Mouse (Mus musculus) limb, embryonic 14.5 days (tissue): ENCODE results near the gene Ccdc155. TPM values are rescaled to one million over a fixed set of nuclear protein-coding genes. Genes with fewer than 3 reads are reported as not detected.

Experiments used
- ATAC-seq: fragments of 200-750 bp; cut with Nextera tagmentation; 2 replicates; pipeline ENCODE4 v1.8.0; 2017; ENCODE audit warnings: low read depth, moderate number of reproducible peaks, moderate TSS enrichment; ENCODE audit not compliant: low FRiP score
- DNase-seq: peaks from one replicate; pipeline ENCODE4 v3.0.0-alpha.2; 2015; ENCODE audit warnings: low spot score
- H3K27ac ChIP-seq: fragments of 300-500 bp; sonication (generic); replicated peaks from 2 replicates; pipeline ENCODE4 v1.5.1; 2014; ENCODE audit warnings: low read depth, mild to moderate bottlenecking, low read length, moderate library complexity, mixed read lengths
- H3K27me3 ChIP-seq: fragments of 300-500 bp; sonication (generic); 2 replicates; pipeline ENCODE4 v1.6.1; 2014; ENCODE audit warnings: low read length, mixed read lengths; ENCODE audit not compliant: control insufficient read depth, insufficient read depth
- H3K36me3 ChIP-seq: fragments of 300-500 bp; sonication (generic); 2 replicates; pipeline ENCODE4 v1.6.1; 2014; ENCODE audit warnings: mild to moderate bottlenecking, low read length, moderate library complexity, mixed read lengths; ENCODE audit not compliant: control insufficient read depth, insufficient read depth
- H3K4me1 ChIP-seq: fragments of 300-500 bp; sonication (generic); 2 replicates; pipeline ENCODE4 v1.6.1; 2014; ENCODE audit warnings: antibody characterized with exemption, low read length, mixed read lengths; ENCODE audit not compliant: control insufficient read depth, insufficient read depth
- H3K4me2 ChIP-seq: fragments of 300-500 bp; sonication (generic); replicated peaks from 2 replicates; pipeline ENCODE4 v1.6.1; 2014; ENCODE audit warnings: low read depth, mild to moderate bottlenecking, low read length, moderate library complexity; ENCODE audit not compliant: severe bottlenecking
- H3K4me3 ChIP-seq: fragments of 300-500 bp; sonication (generic); replicated peaks from 2 replicates; pipeline ENCODE4 v1.5.1; 2014; ENCODE audit warnings: low read length
- H3K9ac ChIP-seq: fragments of 300-500 bp; sonication (generic); 2 replicates; pipeline ENCODE4 v1.6.1; 2014; ENCODE audit warnings: mild to moderate bottlenecking, low read depth, low read length, moderate library complexity; ENCODE audit not compliant: severe bottlenecking
- H3K9me3 ChIP-seq: fragments of 300-500 bp; sonication (generic); 2 replicates; pipeline ENCODE4 v1.6.1; 2016; ENCODE audit warnings: low read length; ENCODE audit not compliant: control insufficient read depth
- POLR2A ChIP-seq: fragments of 200-500 bp; IDR thresholded peaks from 2 replicates; pipeline ENCODE4 v1.8.0; 2012; ENCODE audit warnings: inconsistent platforms, mild to moderate bottlenecking, moderate library complexity, borderline replicate concordance; ENCODE audit not compliant: insufficient read depth, insufficient read length; ENCODE audit errors: extremely low read depth
- WGBS: fragments of 180-500 bp; shearing (Covaris S2); extraction: QIAGEN DNeasy Blood & Tissue Kit; methylation state at CpG from one replicate; pipeline ENCODE4 v1.1.7; 2014; 5-methylcytosine and 5-hydroxymethylcytosine counted together
- polyA plus RNA-seq, 2 experiments: library from polyadenylated mRNA; depleted of rRNA in 1 of 2; stranded (reverse) in 1 of 2; unstranded in 1 of 2; fragments of >200 nt; fragmentation: Nextera tagmentation in 1 of 2; extraction: Ambion mirVana in 1 of 2; gene quantifications; 2 replicates each; pipeline versions ENCODE4 v1.2.1 to v1.2.3; 2012 to 2014

The Ccdc155 gene
- polyA plus RNA-seq, 2 experiments = 1.2 to 1.4 TPM

- no peaks in the 10 kb centered on the region for H3K9me3 ChIP-seq
- H3K27me3 ChIP-seq = no peaks in the 10 kb centered on the region
- 18% methylated on average over 5 of the region's 5 CpGs for WGBS
- DNase-seq = peak; percentile 65
- H3K4me1 ChIP-seq = no peaks in the 10 kb centered on the region
- H3K27ac ChIP-seq = no peak overlapping the region
- no peak overlapping the region for H3K9ac ChIP-seq
- peak; percentile 51; the same call in 1 of the 2 replicates for ATAC-seq
- no peak overlapping the region for H3K4me2 ChIP-seq
- H3K4me3 ChIP-seq = no peak overlapping the region
- no peaks in the 10 kb centered on the region for H3K36me3 ChIP-seq
- no peak for TF ChIP-seq POLR2A
These were observed 6.3 kb downstream of the Ccdc155 start for GRCm38 (mm10) chr7:45198435-45198834.

GRCm38 (mm10) chr7:45196994-45197393, 7.7 kb downstream of the Ccdc155 start:
- 66% methylated on average over 4 of the region's 5 CpGs for WGBS
- H3K4me2 ChIP-seq = no peak overlapping the region
- TF ChIP-seq POLR2A = no peak
- H3K9me3 ChIP-seq = no peaks in the 10 kb centered on the region
- H3K27me3 ChIP-seq = no peaks in the 10 kb centered on the region
- H3K9ac ChIP-seq = no peak overlapping the region
- no peak overlapping the region for H3K4me3 ChIP-seq
- DNase-seq (no peak), ATAC-seq (no peak)
- H3K36me3 ChIP-seq = no peaks in the 10 kb centered on the region
- H3K27ac ChIP-seq = no peak overlapping the region
- peaks cover 3% of the 10 kb centered on the region for H3K4me1 ChIP-seq

DNA sequence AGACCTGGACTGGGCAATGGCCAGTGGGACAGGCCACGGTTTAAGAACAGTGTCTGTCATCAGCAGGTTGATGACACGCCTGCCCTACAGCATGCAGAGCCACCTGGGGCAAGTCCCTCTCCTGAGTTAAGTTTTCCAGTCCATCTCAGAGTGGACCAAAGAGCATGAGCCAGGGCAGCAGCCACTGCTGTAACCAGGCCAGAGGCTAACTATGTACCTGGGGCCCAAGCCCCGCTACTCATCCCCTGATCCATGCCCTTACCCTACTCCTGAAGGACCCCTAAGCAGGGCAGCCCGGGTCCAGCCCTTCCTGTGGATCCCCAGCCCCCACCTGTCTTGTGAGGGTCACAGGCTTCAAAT, 8.5 kb downstream of the Ccdc155 start:
- Histone ChIP-seq H3K9ac (no peak overlapping the region), H3K36me3 (no peaks in the 10 kb centered on the region), H3K27me3 (no peaks in the 10 kb centered on the region), H3K4me3 (no peak overlapping the region), H3K4me2 (no peak overlapping the region), H3K27ac (no peak overlapping the region), H3K9me3 (no peaks in the 10 kb centered on the region), H3K4me1 (peaks cover 4% of the 10 kb centered on the region)
- TF ChIP-seq POLR2A = no peak
- 85% methylated on average over 4 of the region's 4 CpGs for WGBS
- DNase-seq (no peak), ATAC-seq (no peak)

GRCm38 (mm10) chr7:45195341-45196175, 9.1 kb downstream of the Ccdc155 start:
- H3K27ac ChIP-seq = no peak overlapping the region
- DNase-seq = no peak
- no peak for TF ChIP-seq POLR2A

DNA sequence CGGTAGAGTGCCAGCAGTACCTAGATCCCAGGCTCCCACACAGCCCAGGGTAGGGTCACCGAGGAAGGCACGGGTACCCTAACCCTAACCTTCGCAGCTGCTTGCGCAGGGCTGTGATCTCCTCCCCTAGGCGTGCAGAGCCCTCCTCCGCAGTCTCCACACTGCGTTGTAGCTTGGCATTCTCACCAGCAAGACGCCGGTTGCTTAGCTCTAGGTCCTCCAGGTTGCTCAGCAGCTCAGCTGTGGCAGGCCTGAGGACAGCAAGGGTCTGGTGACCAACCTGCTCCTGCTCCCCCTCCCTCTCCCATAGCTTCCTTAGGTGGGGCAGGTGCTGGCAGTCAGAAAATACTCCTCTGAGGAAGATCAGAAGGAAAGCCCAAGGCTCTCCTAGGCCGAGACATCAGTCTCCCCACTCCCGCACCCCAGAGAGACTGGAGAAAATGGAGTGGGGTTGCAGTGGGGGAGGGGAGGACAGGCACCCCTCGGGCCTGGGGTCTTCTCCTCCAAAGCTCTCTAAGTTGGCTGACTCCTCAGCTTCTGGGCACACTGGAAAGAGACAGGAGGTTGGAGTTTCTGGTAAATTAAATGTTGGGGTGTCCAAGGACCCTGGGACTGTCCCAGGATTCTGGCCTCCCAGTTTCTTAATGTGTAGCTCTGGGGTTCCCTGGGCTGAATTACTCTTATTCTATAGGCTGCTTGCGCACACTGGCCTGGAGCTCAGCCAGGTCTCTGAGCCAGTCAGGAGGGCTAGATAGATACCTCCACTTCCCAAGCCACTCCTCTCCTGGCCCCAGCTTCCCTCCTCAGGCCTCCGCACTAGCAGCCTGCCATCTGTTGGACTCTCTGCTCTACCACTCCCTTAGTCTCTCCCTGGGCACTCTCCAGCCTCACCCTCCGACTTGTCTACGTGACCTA, 10.6 kb downstream of the Ccdc155 start:
- peak overlapping the region; percentile 25; the same call in 1 of the 2 replicates for H3K9ac ChIP-seq
- H3K36me3 ChIP-seq = no peaks in the 10 kb centered on the region
- no peak for TF ChIP-seq POLR2A
- no peaks in the 10 kb centered on the region for H3K27me3 ChIP-seq
- H3K4me3 ChIP-seq = no peak overlapping the region
- WGBS = 78% methylated on average over 14 of the region's 17 CpGs
- no peaks in the 10 kb centered on the region for H3K9me3 ChIP-seq
- no peak for DNase-seq
- H3K4me2 ChIP-seq = no peak overlapping the region
- no peak for ATAC-seq
- H3K27ac ChIP-seq = no peak overlapping the region
- peaks cover 4% of the 10 kb centered on the region for H3K4me1 ChIP-seq

More at GRCm38 (mm10) chr7:45195341-45196175, 9.1 kb downstream of the Ccdc155 start:
- H3K36me3 ChIP-seq = no peaks in the 10 kb centered on the region
- 49% methylated on average over 13 of the region's 13 CpGs for WGBS
- no peak for ATAC-seq
- no peaks in the 10 kb centered on the region for H3K27me3 ChIP-seq
- H3K9me3 ChIP-seq = no peaks in the 10 kb centered on the region
- no peak overlapping the region for H3K4me2 ChIP-seq
- no peak overlapping the region for H3K4me3 ChIP-seq
- no peak overlapping the region for H3K9ac ChIP-seq
- H3K4me1 ChIP-seq = peaks cover 4% of the 10 kb centered on the region
